Mouse (Mus musculus) G1E (cell line): Measurements from ENCODE around the gene Rcor1. TPM values are rescaled to one million over a fixed set of nuclear protein-coding genes. Genes with fewer than 3 reads are reported as not detected.
"Not testable (repeated sequence)": the region's sequence is repeated elsewhere in the genome, so short reads cannot be mapped to it uniquely, and the experiment has no call there.

Experiments used
- ATAC-seq: 2 replicates; pipeline ENCODE4 v1.8.0; 2016; ENCODE audit warnings: mild to moderate bottlenecking; ENCODE audit not compliant: insufficient number of reproducible peaks, poor library complexity, low FRiP score, severe bottlenecking; ENCODE audit errors: extremely low read depth
- DNase-seq: peaks from one replicate; pipeline ENCODE4 v3.0.0; 2012; ENCODE audit warnings: low spot score
- H3K27me3 ChIP-seq: 2 replicates; pipeline ENCODE4 v1.6.1; 2012; ENCODE audit warnings: mild to moderate bottlenecking, low read length, inconsistent platforms; ENCODE audit not compliant: insufficient read depth
- H3K36me3 ChIP-seq: replicated peaks from 2 replicates; pipeline ENCODE3; 2012; ENCODE audit warnings: mild to moderate bottlenecking, inconsistent platforms
- H3K4me1 ChIP-seq: 2 replicates; pipeline ENCODE4 v1.6.1; 2012; ENCODE audit warnings: low read depth, low read length, inconsistent platforms, mixed read lengths; ENCODE audit not compliant: insufficient read depth
- H3K4me3 ChIP-seq: 2 replicates; pipeline ENCODE4 v1.5.1; 2012; ENCODE audit warnings: low read depth, mild to moderate bottlenecking, inconsistent platforms, low read length, moderate library complexity, mixed read lengths
- H3K9me3 ChIP-seq: replicated peaks from 2 replicates; pipeline ENCODE4 v1.6.1; 2012; ENCODE audit warnings: inconsistent platforms
- CTCF ChIP-seq: IDR thresholded peaks from 2 replicates; pipeline ENCODE4 v1.5.1; 2012; ENCODE audit warnings: low read depth, low read length, inconsistent platforms, mixed read lengths
- GATA1 ChIP-seq: IDR thresholded peaks from 2 replicates; pipeline ENCODE4 v1.6.1; 2012; ENCODE audit warnings: borderline replicate concordance, low read length, inconsistent platforms, mixed read lengths
- GATA2 ChIP-seq: IDR thresholded peaks from 2 replicates; pipeline ENCODE4 v1.6.1; 2012; ENCODE audit warnings: low read depth, low read length, inconsistent platforms, borderline replicate concordance
- POLR2AphosphoS5 ChIP-seq: IDR thresholded peaks from 2 replicates; pipeline ENCODE4 v1.6.1; 2012; ENCODE audit warnings: low read depth, low read length, inconsistent platforms; ENCODE audit not compliant: insufficient replicate concordance
- TAL1 ChIP-seq: conservative IDR thresholded peaks from 2 replicates; pipeline ENCODE4 v1.6.1; 2012; ENCODE audit warnings: low read depth, low read length, inconsistent platforms, mixed read lengths
- polyA plus RNA-seq: library from polyadenylated mRNA; stranded (reverse); fragments of >175 nt; gene quantifications from 2 replicates; pipeline ENCODE4 v1.2.3, GENCODE M21; 2012
- total RNA-seq, 2 experiments: library from RNA; stranded (forward) in 1 of 2; stranded (reverse) in 1 of 2; fragments of 200-1000 nt in 1 of 2; fragments of >200 nt in 1 of 2; fragmentation: Nextera tagmentation in 1 of 2; gene quantifications; 2 replicates each; pipeline ENCODE4 v1.2.3; 2014 to 2017

Gene Rcor1
- total and polyA plus RNA-seq, 3 experiments: 84.4 to 304 (median 125) TPM

GRCm38 (mm10) chr12:111050256-111050655 lies 11.1 kb downstream of the Rcor1 start:
- Histone ChIP-seq H3K4me3 (no peak overlapping the region), H3K27me3 (no peaks in the 10 kb centered on the region), H3K36me3 (peaks cover 92% of the 10 kb centered on the region), H3K4me1 (peaks cover 62% of the 10 kb centered on the region), H3K9me3 (no peaks in the 10 kb centered on the region)
- DNase-seq (no peak), ATAC-seq (no peak)
- no peak for TF ChIP-seq GATA1
- no peak for TF ChIP-seq TAL1
- no peak for TF ChIP-seq POLR2AphosphoS5

GRCm38 (mm10) chr12:111063361-111063760 lies 24.2 kb downstream of the Rcor1 start:
- no peak for ATAC-seq

GRCm38 (mm10) chr12:111064220-111064619 lies 25.1 kb downstream of the Rcor1 start:
- DNase-seq (no peak), ATAC-seq (no peak)
- TF ChIP-seq GATA1 (no peak), POLR2AphosphoS5 (no peak)
- no peak overlapping the region for H3K4me3 ChIP-seq
- peaks cover 82% of the 10 kb centered on the region for H3K36me3 ChIP-seq
- no peaks in the 10 kb centered on the region for H3K9me3 ChIP-seq
- peaks cover 50% of the 10 kb centered on the region for H3K4me1 ChIP-seq
- no peaks in the 10 kb centered on the region for H3K27me3 ChIP-seq

More at GRCm38 (mm10) chr12:111063361-111063760, 24.2 kb downstream of the Rcor1 start:
- H3K4me3 ChIP-seq: no peak overlapping the region
- H3K9me3 ChIP-seq: no peaks in the 10 kb centered on the region
- no peaks in the 10 kb centered on the region for H3K27me3 ChIP-seq
- TF ChIP-seq POLR2AphosphoS5 (no peak), GATA2 (no peak)
- peaks cover 53% of the 10 kb centered on the region for H3K4me1 ChIP-seq
- peaks cover 82% of the 10 kb centered on the region for H3K36me3 ChIP-seq
- DNase-seq: no peak

GRCm38 (mm10) chr12:111065330-111065729 lies 26.2 kb downstream of the Rcor1 start:
- H3K27me3 ChIP-seq: no peaks in the 10 kb centered on the region
- H3K9me3 ChIP-seq: no peaks in the 10 kb centered on the region
- no peak overlapping the region for H3K4me3 ChIP-seq
- H3K4me1 ChIP-seq: peaks cover 46% of the 10 kb centered on the region
- TF ChIP-seq GATA1 (no peak), TAL1 (peak; percentile 32; the same call in 1 of the 2 replicates)
- ATAC-seq (peak; percentile 40; the same call in 1 of the 2 replicates), DNase-seq (no peak)
- H3K36me3 ChIP-seq: peaks cover 82% of the 10 kb centered on the region

- Histone ChIP-seq H3K27me3 (no peaks in the 10 kb centered on the region), H3K36me3 (peaks cover 84% of the 10 kb centered on the region), H3K9me3 (no peaks in the 10 kb centered on the region), H3K4me1 (peaks cover 54% of the 10 kb centered on the region), H3K4me3 (no peak overlapping the region)
- no peak for TF ChIP-seq GATA1
- DNase-seq (no peak), ATAC-seq (no peak)
These were observed 28.7 kb downstream of the Rcor1 start for GRCm38 (mm10) chr12:111067816-111068215.

- peaks cover 85% of the 10 kb centered on the region for H3K36me3 ChIP-seq
- DNase-seq, H3K4me3 ChIP-seq, H3K9me3 ChIP-seq, ATAC-seq, H3K27me3 ChIP-seq: not testable (repeated sequence)
- peak; percentile 91 for TF ChIP-seq POLR2AphosphoS5
- H3K4me1 ChIP-seq: peaks cover 60% of the 10 kb centered on the region
These were observed 30.1 kb downstream of the Rcor1 start for GRCm38 (mm10) chr12:111069299-111069698.

GRCm38 (mm10) chr12:111071009-111071408 lies 31.9 kb downstream of the Rcor1 start:
- Histone ChIP-seq H3K9me3 (no peaks in the 10 kb centered on the region), H3K4me1 (peaks cover 55% of the 10 kb centered on the region), H3K4me3 (no peak overlapping the region), H3K27me3 (no peaks in the 10 kb centered on the region), H3K36me3 (peaks cover 83% of the 10 kb centered on the region)
- no peak for TF ChIP-seq POLR2AphosphoS5
- TF ChIP-seq GATA1: no peak
- no peak for TF ChIP-seq CTCF
- TF ChIP-seq TAL1: no peak
- no peak for TF ChIP-seq GATA2
- no peak for ATAC-seq
- no peak for DNase-seq
